Mouse (Mus musculus) cerebellum, adult 2 months (tissue): ENCODE data around the gene Gltp. TPM values are rescaled to one million over a fixed set of nuclear protein-coding genes. Genes with fewer than 3 reads are reported as not detected.

ENCODE experiments used
- DNase-seq, 2 experiments: peaks; one replicate each; pipeline ENCODE4 v3.0.0; 2021
- H3K27ac ChIP-seq: fragments of 200-500 bp; 2 replicates; pipeline ENCODE4 v1.5.1; 2012; ENCODE audit warnings: low read length, control low read depth, inconsistent platforms; ENCODE audit not compliant: insufficient read depth
- H3K27me3 ChIP-seq: fragments of 200-500 bp; 2 replicates; pipeline ENCODE4 v1.6.1; 2012; ENCODE audit warnings: inconsistent platforms, mild to moderate bottlenecking, low read length, moderate library complexity; ENCODE audit not compliant: control insufficient read depth, insufficient read depth
- H3K4me1 ChIP-seq: fragments of 200-500 bp; 2 replicates; pipeline ENCODE4 v1.6.1; 2011; ENCODE audit warnings: low read length; ENCODE audit not compliant: control insufficient read depth, insufficient read depth
- H3K4me3 ChIP-seq: fragments of 200-500 bp; replicated peaks from 2 replicates; pipeline ENCODE3; 2011; ENCODE audit warnings: mild to moderate bottlenecking, low read depth, low read length, control low read depth; ENCODE audit not compliant: insufficient read depth
- CTCF ChIP-seq: fragments of 200-500 bp; IDR thresholded peaks from 2 replicates; pipeline ENCODE4 v1.5.1; 2011; ENCODE audit warnings: low read depth, mild to moderate bottlenecking, control low read depth, low read length, moderate library complexity, borderline replicate concordance; ENCODE audit not compliant: insufficient read depth
- POLR2A ChIP-seq: fragments of 200-500 bp; IDR thresholded peaks from 2 replicates; pipeline ENCODE4 v1.6.1; 2011; ENCODE audit warnings: low read length, control low read depth, borderline replicate concordance; ENCODE audit not compliant: insufficient read depth
- WGBS: fragments of 180-500 bp; shearing (Covaris S2); methylation state at CpG from one replicate; pipeline ENCODE4 v1.1.7; 2018; 5-methylcytosine and 5-hydroxymethylcytosine counted together
- polyA plus RNA-seq: library from polyadenylated mRNA; depleted of rRNA; stranded (reverse); fragments of >200 nt; gene quantifications from 2 replicates; pipeline ENCODE4 v1.2.3, GENCODE M21; 2012

The Gltp gene
- polyA plus RNA-seq, 1 experiment: 87.5 TPM

DNA sequence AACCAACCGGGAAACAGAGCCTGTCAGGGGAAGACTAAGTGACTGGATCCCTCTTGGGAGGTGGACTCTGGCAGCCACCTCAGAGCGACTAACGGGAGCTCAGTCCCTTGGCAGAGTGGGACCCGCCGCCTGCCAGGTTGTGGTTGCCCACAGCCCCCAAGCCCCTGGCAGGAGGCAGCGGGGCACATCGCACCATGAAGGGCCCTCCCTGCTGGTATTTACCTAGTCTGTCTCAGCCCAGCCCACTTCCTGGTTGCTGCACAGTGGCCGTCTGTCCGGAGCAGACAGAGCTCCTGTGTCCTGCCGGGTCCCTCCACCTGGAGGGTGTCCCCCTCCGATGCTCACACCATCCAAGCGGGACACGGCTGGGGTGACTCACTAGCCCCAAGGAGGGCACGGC lies 39.8 kb downstream of the Gltp start:
- no peak for TF ChIP-seq CTCF
- no peak for TF ChIP-seq POLR2A
- H3K27ac ChIP-seq: no peak overlapping the region
- 34% methylated on average over 14 of the region's 14 CpGs for WGBS

GRCm38 (mm10) chr5:114648728-114649311 lies 42.0 kb downstream of the Gltp start:
- 65% methylated on average over 11 of the region's 11 CpGs for WGBS
- H3K4me1 ChIP-seq: 0 out of 2 replicates have a peak, but pooled peaks cover 2% of the 10 kb centered on the region
- TF ChIP-seq POLR2A (no peak), CTCF (no peak)
- no peak overlapping the region for H3K4me3 ChIP-seq
- no peak overlapping the region for H3K27ac ChIP-seq
- no peak for DNase-seq
- H3K27me3 ChIP-seq: no peaks in the 10 kb centered on the region

More for the DNA sequence above, 39.8 kb downstream of the Gltp start:
- no peaks in the 10 kb centered on the region for H3K27me3 ChIP-seq
- H3K4me3 ChIP-seq: no peak overlapping the region
- DNase-seq: no peak
- 0 out of 2 replicates have a peak, but pooled peaks cover 2% of the 10 kb centered on the region for H3K4me1 ChIP-seq

GRCm38 (mm10) chr5:114647211-114647974 lies 43.4 kb downstream of the Gltp start:
- peak; percentile 20 to 37 for DNase-seq
- TF ChIP-seq CTCF: no peak
- TF ChIP-seq POLR2A: no peak
- Histone ChIP-seq H3K4me1 (0 out of 2 replicates have a peak, but pooled peaks cover 2% of the 10 kb centered on the region), H3K27me3 (no peaks in the 10 kb centered on the region), H3K27ac (no peak overlapping the region), H3K4me3 (peak overlapping the region; percentile 53)
- 4% methylated on average over 27 of the region's 27 CpGs for WGBS

DNA sequence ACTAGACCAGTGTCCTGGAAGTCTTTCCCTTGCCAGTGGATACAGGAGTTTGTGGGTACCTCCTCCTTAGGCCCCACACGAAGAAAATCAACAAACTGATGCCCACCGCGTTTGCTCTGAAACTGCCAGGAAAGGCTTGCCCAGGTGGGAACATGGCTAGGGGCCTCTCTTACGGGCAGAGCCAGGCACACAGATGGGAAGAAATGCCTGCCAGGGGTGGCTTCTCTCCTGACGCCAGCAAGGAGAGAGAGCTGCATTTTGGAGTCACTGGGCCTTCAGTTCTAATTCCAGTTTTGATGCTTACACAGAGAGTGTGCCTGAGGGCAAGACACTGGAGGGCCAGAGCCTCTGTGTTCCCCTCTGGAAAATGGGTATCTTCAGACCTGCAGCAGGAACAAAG lies 44.9 kb downstream of the Gltp start:
- no peak for TF ChIP-seq POLR2A
- no peak for TF ChIP-seq CTCF
- Histone ChIP-seq H3K4me1 (0 out of 2 replicates have a peak, but pooled peaks cover 2% of the 10 kb centered on the region), H3K27me3 (no peaks in the 10 kb centered on the region), H3K4me3 (no peak overlapping the region), H3K27ac (no peak overlapping the region)
- DNase-seq: no peak
- 33% methylated on average over 5 of the region's 5 CpGs for WGBS

DNA sequence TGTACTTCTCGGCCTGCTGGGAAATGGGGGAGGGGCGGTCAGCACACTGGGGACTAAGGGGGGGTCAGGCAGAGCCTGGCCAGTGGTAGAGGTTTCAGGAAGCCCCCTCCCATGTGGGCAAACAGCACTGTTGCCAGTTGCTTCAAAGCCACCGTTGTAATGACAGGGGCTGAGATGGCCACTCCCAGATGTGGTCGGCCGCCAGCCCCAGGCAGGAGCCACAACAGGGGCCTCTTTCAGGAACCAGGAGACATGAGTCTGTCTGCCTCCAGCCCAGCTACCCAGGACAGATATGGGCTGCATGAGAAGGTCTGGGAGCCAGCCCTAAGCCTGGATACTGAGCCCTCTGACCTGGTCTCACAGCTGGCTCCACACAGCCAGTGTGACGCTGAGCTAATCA lies 45.9 kb downstream of the Gltp start:
- H3K27ac ChIP-seq: no peak overlapping the region

DNA sequence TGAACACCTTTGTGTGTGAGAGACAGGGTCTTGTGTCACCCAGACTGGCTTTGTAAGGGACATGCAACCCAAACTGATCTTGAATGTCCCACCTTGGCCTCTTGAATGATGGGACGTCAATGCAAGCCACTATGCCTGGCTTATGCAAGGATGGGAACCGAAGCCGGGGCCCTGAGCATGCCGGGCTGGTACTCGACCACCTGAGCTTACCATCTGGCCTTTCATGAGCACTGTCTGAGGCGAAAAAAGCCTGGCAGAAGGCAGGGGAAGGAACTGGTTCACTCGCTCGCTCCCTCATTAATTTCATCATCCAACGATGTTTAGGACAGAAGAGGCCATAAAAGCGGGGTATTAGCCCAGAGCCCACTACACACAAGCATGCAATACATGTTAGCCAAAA lies 50.0 kb downstream of the Gltp start:
- Histone ChIP-seq H3K27ac (no peak overlapping the region), H3K27me3 (no peaks in the 10 kb centered on the region), H3K4me3 (no peak overlapping the region), H3K4me1 (peaks cover 8% of the 10 kb centered on the region; the same call in 1 of the 2 replicates)
- no peak for DNase-seq
- WGBS: 46% methylated on average over 10 of the region's 10 CpGs
- TF ChIP-seq CTCF: no peak
- TF ChIP-seq POLR2A: no peak

More for the DNA sequence above, 45.9 kb downstream of the Gltp start:
- no peak for TF ChIP-seq CTCF
- TF ChIP-seq POLR2A: no peak
- Histone ChIP-seq H3K27me3 (no peaks in the 10 kb centered on the region), H3K4me3 (no peak overlapping the region), H3K4me1 (0 out of 2 replicates have a peak, but pooled peaks cover 2% of the 10 kb centered on the region)
- no peak for DNase-seq
- 59% methylated on average over 6 of the region's 6 CpGs for WGBS

- DNase-seq: no peak
- H3K4me1 ChIP-seq: peaks cover 8% of the 10 kb centered on the region; the same call in 1 of the 2 replicates
- H3K4me3 ChIP-seq: no peak overlapping the region
- WGBS: 25% methylated on average over 7 of the region's 7 CpGs
- no peak for TF ChIP-seq CTCF
- TF ChIP-seq POLR2A: no peak
- H3K27me3 ChIP-seq: no peaks in the 10 kb centered on the region
- no peak overlapping the region for H3K27ac ChIP-seq
Observed at GRCm38 (mm10) chr5:114639645-114639957, 51.2 kb downstream of the Gltp start.
